Mouse (Mus musculus): ENCODE measurements around the gene Cd3g. TPM values are rescaled to one million over a fixed set of nuclear protein-coding genes. Genes with fewer than 3 reads are reported as not detected.

The Cd3g gene
- polyA plus RNA-seq, 1 experiment from 2014 or later, result not detected

- H3K4me1 ChIP-seq (ENCODE audit: control insufficient read depth, insufficient read depth, low read length), result peaks cover 8% of the 10 kb centered on the region
- peak overlapping the region; percentile 99 for H3K9ac ChIP-seq (ENCODE audit: low read depth, low read length)
- peak overlapping the region; percentile 90 for H3K27ac ChIP-seq (ENCODE audit: low read depth, low read length)
- WGBS (ENCODE audit: insufficient replicate concordance), result under 1% methylated on average over 8 of the region's 8 CpGs
- peak overlapping the region; percentile 65 for H3K4me2 ChIP-seq
- no peaks in the 10 kb centered on the region for H3K9me3 ChIP-seq (replicated peaks; ENCODE audit: control insufficient read depth, low read length)
- H3K4me3 ChIP-seq (ENCODE audit: low read depth, low read length), result peak overlapping the region; percentile 97
- H3K36me3 ChIP-seq (ENCODE audit: control insufficient read depth, insufficient read depth, low read length), result no peaks in the 10 kb centered on the region
- 0 out of 2 replicates have a peak, but pooled peaks have one; percentile 77 for ATAC-seq (replicated peaks; ENCODE audit: insufficient number of reproducible peaks, low FRiP score, low TSS enrichment)
- no peaks in the 10 kb centered on the region for H3K27me3 ChIP-seq (ENCODE audit: control insufficient read depth, insufficient read depth, low read length)
These were observed 59.1 kb downstream of the Cd3g start for GRCm38 (mm10) chr9:44921123-44921468.

- Histone ChIP-seq H3K27ac (ENCODE audit: low read depth, low read length) (peak within 1 kb of the TSS; percentile 90), H3K27me3 (ENCODE audit: control insufficient read depth, insufficient read depth, low read length) (no peaks in the 10 kb centered on the region), H3K9ac (ENCODE audit: low read depth, low read length) (peak within 1 kb of the TSS; percentile 99), H3K36me3 (ENCODE audit: control insufficient read depth, insufficient read depth, low read length) (no peaks in the 10 kb centered on the region), H3K9me3 (replicated peaks; ENCODE audit: control insufficient read depth, low read length) (no peaks in the 10 kb centered on the region), H3K4me3 (ENCODE audit: low read depth, low read length) (peak within 1 kb of the TSS; percentile 97), H3K4me2 (peak within 1 kb of the TSS; percentile 65), H3K4me1 (ENCODE audit: control insufficient read depth, insufficient read depth, low read length) (peaks cover 8% of the 10 kb centered on the region)
- peak; percentile 80 for ATAC-seq (replicated peaks; ENCODE audit: insufficient number of reproducible peaks, low FRiP score, low TSS enrichment)
- under 1% methylated on average over 48 of the region's 48 CpGs for WGBS (ENCODE audit: insufficient replicate concordance)
These were observed 59.7 kb downstream of the Cd3g start, which contains the start of gene Atp5l for GRCm38 (mm10) chr9:44920374-44921122. TSS of gene Atp5l (minus strand) at chr9:44920742.

- H3K4me2 ChIP-seq, result peak overlapping the region; percentile 65
- H3K9me3 ChIP-seq (replicated peaks; ENCODE audit: control insufficient read depth, low read length), result no peaks in the 10 kb centered on the region
- H3K9ac ChIP-seq (ENCODE audit: low read depth, low read length), result peak overlapping the region; percentile 99
- ATAC-seq (replicated peaks; ENCODE audit: insufficient number of reproducible peaks, low FRiP score, low TSS enrichment), result no peak
- no peaks in the 10 kb centered on the region for H3K27me3 ChIP-seq (ENCODE audit: control insufficient read depth, insufficient read depth, low read length)
- 34% methylated on average over 2 of the region's 2 CpGs for WGBS (ENCODE audit: insufficient replicate concordance)
- no peaks in the 10 kb centered on the region for H3K36me3 ChIP-seq (ENCODE audit: control insufficient read depth, insufficient read depth, low read length)
- peak overlapping the region; percentile 97 for H3K4me3 ChIP-seq (ENCODE audit: low read depth, low read length)
- H3K4me1 ChIP-seq (ENCODE audit: control insufficient read depth, insufficient read depth, low read length), result peaks cover 15% of the 10 kb centered on the region
- no peak overlapping the region for H3K27ac ChIP-seq (ENCODE audit: low read depth, low read length)
These were observed 60.6 kb downstream of the Cd3g start for GRCm38 (mm10) chr9:44919606-44920005.

Other genes starting within 250 kb of the Cd3g start
- 23.6 and 24.2 TPM in 2 replicates for gene Phldb1, start 245.2 kb downstream of the Cd3g start, polyA plus RNA-seq (2014; fragmentation: Nextera tagmentation; extraction: Ambion mirVana)
- 139 and 168 TPM in 2 replicates for gene Arcn1, start 212.6 kb downstream of the Cd3g start, polyA plus RNA-seq (2014; fragmentation: Nextera tagmentation; extraction: Ambion mirVana)
- gene Ift46, start 212.5 kb downstream of the Cd3g start, polyA plus RNA-seq (2014; fragmentation: Nextera tagmentation; extraction: Ambion mirVana), result 71.4 and 72.5 TPM in 2 replicates
- 0.80 and 0.90 TPM in 2 replicates for gene Tmem25, start 181.1 kb downstream of the Cd3g start, polyA plus RNA-seq (2014; fragmentation: Nextera tagmentation; extraction: Ambion mirVana)
- 0.24 TPM in 1 of 2 replicates, not detected in the other for gene Ttc36, start 177.4 kb downstream of the Cd3g start, polyA plus RNA-seq (2014; fragmentation: Nextera tagmentation; extraction: Ambion mirVana)
- 7.3 and 13.9 TPM in 2 replicates for gene Kmt2a, start 99.1 kb downstream of the Cd3g start, polyA plus RNA-seq (2014; fragmentation: Nextera tagmentation; extraction: Ambion mirVana)
- gene Atp5l, start 59.7 kb downstream of the Cd3g start, polyA plus RNA-seq (2014; fragmentation: Nextera tagmentation; extraction: Ambion mirVana), result 943 and 1,030 TPM in 2 replicates
- gene Ube4a, start 14.8 kb downstream of the Cd3g start, polyA plus RNA-seq (2014; fragmentation: Nextera tagmentation; extraction: Ambion mirVana), result 22.7 and 26.5 TPM in 2 replicates
- gene Cd3d, start 1.4 kb upstream of the Cd3g start, polyA plus RNA-seq (2014; fragmentation: Nextera tagmentation; extraction: Ambion mirVana), result not detected in 2 replicates
- not detected in 2 replicates for gene Cd3e, start 29.2 kb upstream of the Cd3g start, polyA plus RNA-seq (2014; fragmentation: Nextera tagmentation; extraction: Ambion mirVana)
- gene Mpzl2, start 59.4 kb upstream of the Cd3g start, polyA plus RNA-seq (2014; fragmentation: Nextera tagmentation; extraction: Ambion mirVana), result 0.25 and 1.3 TPM in 2 replicates
- 1.6 and 1.7 TPM in 2 replicates for gene Mpzl3, start 74.8 kb upstream of the Cd3g start, polyA plus RNA-seq (2014; fragmentation: Nextera tagmentation; extraction: Ambion mirVana)
- gene Jaml, start 98.8 kb upstream of the Cd3g start, polyA plus RNA-seq (2014; fragmentation: Nextera tagmentation; extraction: Ambion mirVana), result 0.31 and 0.36 TPM in 2 replicates
- gene Scn2b, start 137.4 kb upstream of the Cd3g start, polyA plus RNA-seq (2014; fragmentation: Nextera tagmentation; extraction: Ambion mirVana), result 2.3 and 3.2 TPM in 2 replicates
- gene Scn4b, start 158.0 kb upstream of the Cd3g start, polyA plus RNA-seq (2014; fragmentation: Nextera tagmentation; extraction: Ambion mirVana), result 0.10 and 0.46 TPM in 2 replicates
- not detected in 2 replicates for gene BC049352, start 201.6 kb upstream of the Cd3g start, polyA plus RNA-seq (2014; fragmentation: Nextera tagmentation; extraction: Ambion mirVana)
- 0.07 TPM in 1 of 2 replicates, not detected in the other for gene Tmprss4, start 223.7 kb upstream of the Cd3g start, polyA plus RNA-seq (2014; fragmentation: Nextera tagmentation; extraction: Ambion mirVana)